Comparison of ENCODE assay signal across 9 mouse cellular contexts in genomic region chr2:20547686-20548624, GRCm38 (mm10).
DNase-seq lines count a peak whose midpoint lies in the region; ATAC-seq and TF ChIP-seq lines count a peak whose summit lies in the region.
"Had no signal": no experiment of that assay in that cellular context is flagged by ENCODE, and none has a peak within 500 bp of the region (broad histone marks: within the 10 kb centered on the region; RNA-seq: fewer than 3 reads in every experiment).

No protein-coding gene starts in this region.

- peak; percentile 36; the same call in 1 of the 2 replicates for ATAC-seq in midbrain, embryonic 12.5 days (ENCODE audit: low FRiP score, low read depth)
- no peak for ATAC-seq in CD4-positive, CD25-positive, alpha-beta regulatory T cell, adult 4 months

- H3K9me3 ChIP-seq in midbrain, embryonic 12.5 days, result no peaks in the 10 kb centered on the region

- peak overlapping the region; percentile 11; the same call in 1 of the 2 replicates for H3K4me3 ChIP-seq in embryonic fibroblast, embryonic 13.5 days (ENCODE audit: insufficient read depth, low read length)
- 0 out of 2 replicates have a peak overlapping the region, but pooled peaks have one; percentile 12 for H3K4me3 ChIP-seq in midbrain, embryonic 12.5 days

- TF ChIP-seq POLR2A in embryonic fibroblast, embryonic 13.5 days (IDR thresholded peaks at IDR 0.05; ENCODE audit: low read depth, low read length), result no peak

- 0 out of 2 replicates have a peak, but pooled peaks cover 3% of the 10 kb centered on the region for H3K27me3 ChIP-seq in midbrain, embryonic 12.5 days

- no peak for TF ChIP-seq CTCF in embryonic fibroblast, embryonic 13.5 days (IDR thresholded peaks at IDR 0.05; ENCODE audit: borderline replicate concordance, insufficient read depth, low read length)

- DNase-seq in heart, adult 11 months, result peak; percentile 50
- no peak for DNase-seq in heart, adult 18-20 months
- DNase-seq in kidney, postnatal 14 days, result peak; percentile 22
- no peak for DNase-seq in gastrocnemius, postnatal 36 days
- no peak for DNase-seq in testis, postnatal 10 days (ENCODE audit: low spot score)

- H3K9ac ChIP-seq in midbrain, embryonic 12.5 days (replicated peaks), result no peak overlapping the region

- 14% methylated on average over 18 of the region's 18 CpGs for whole genome bisulfite sequencing in midbrain, embryonic 12.5 days

- peak overlapping the region; percentile 49; the same call in 1 of the 2 replicates for H3K27ac ChIP-seq in embryonic fibroblast, embryonic 13.5 days (ENCODE audit: insufficient read depth, low read length)
- no peak overlapping the region for H3K27ac ChIP-seq in midbrain, embryonic 12.5 days (replicated peaks)
- H3K27ac ChIP-seq: macrophage had no signal

- H3K4me1 ChIP-seq in embryonic fibroblast, embryonic 13.5 days (ENCODE audit: control insufficient read depth, insufficient read depth, low read length), result peaks cover 12% of the 10 kb centered on the region
- peaks cover 38% of the 10 kb centered on the region for H3K4me1 ChIP-seq in midbrain, embryonic 12.5 days

- peak overlapping the region; percentile 43 for H3K4me2 ChIP-seq in midbrain, embryonic 12.5 days (replicated peaks)

- no peaks in the 10 kb centered on the region for H3K36me3 ChIP-seq in midbrain, embryonic 12.5 days

- intact Hi-C loops in gastrocnemius, postnatal 36 days (cut with DNase I), result no loop called here

Comparison
In these comparisons a context has a peak if more than half of its experiments do, and no peak if none do; other contexts are left out.
1. DNase-seq: peak in heart, adult 11 months (single experiment) and kidney, postnatal 14 days (single experiment); none in heart, adult 18-20 months (0 of 2), gastrocnemius, postnatal 36 days (0 of 2) and testis, postnatal 10 days (single experiment).